Mouse (Mus musculus) MEL (cell line): Measurements from ENCODE around the gene Vsir.

Source experiments
- CTCF ChIP-seq, 3 experiments: IDR thresholded peaks in 2 of 3; conservative IDR thresholded peaks in 1 of 3; 2 replicates each; pipeline ENCODE4 v1.5.1; 2011 to 2012; ENCODE audit warnings: low read length in 3 of 3, low read depth in 2 of 3, mild to moderate bottlenecking in 2 of 3, improper control_type of control experiment in 1 of 3, inconsistent platforms in 1 of 3, mixed read lengths in 1 of 3, moderate library complexity in 1 of 3; ENCODE audit not compliant: control insufficient read depth in 1 of 3, insufficient read depth in 1 of 3, poor library complexity in 1 of 3, severe bottlenecking in 1 of 3
- EP300 ChIP-seq, 2 experiments: IDR thresholded peaks; 2 replicates each; pipeline ENCODE4 v1.6.1; 2011; ENCODE audit warnings: improper control_type of control experiment in 2 of 2, low read length in 2 of 2, low read depth in 1 of 2, mild to moderate bottlenecking in 1 of 2
- ETS1 ChIP-seq: IDR thresholded peaks from 2 replicates; pipeline ENCODE4 v1.6.1; 2012; ENCODE audit warnings: low read depth, mild to moderate bottlenecking, inconsistent platforms, low read length, improper control_type of control experiment, moderate library complexity
- GATA1 ChIP-seq: IDR thresholded peaks from 2 replicates; pipeline ENCODE4 v1.6.1; 2011; ENCODE audit warnings: low read depth, low read length, improper control_type of control experiment
- HCFC1 ChIP-seq: IDR thresholded peaks from 2 replicates; pipeline ENCODE4 v1.6.1; 2012; ENCODE audit warnings: low read depth, mild to moderate bottlenecking, inconsistent platforms, low read length, improper control_type of control experiment, moderate library complexity
- MXI1 ChIP-seq: IDR thresholded peaks from 2 replicates; pipeline ENCODE4 v1.6.1; 2011; ENCODE audit warnings: mild to moderate bottlenecking, low read depth, low read length, improper control_type of control experiment
- POLR2A ChIP-seq, 2 experiments: IDR thresholded peaks; 2 replicates each; pipeline ENCODE4 v1.6.1; 2011 to 2012; ENCODE audit warnings: low read length in 2 of 2, mild to moderate bottlenecking in 2 of 2, control low read depth in 1 of 2, improper control_type of control experiment in 1 of 2, low read depth in 1 of 2, moderate library complexity in 1 of 2; ENCODE audit not compliant: control insufficient read depth in 1 of 2, insufficient read depth in 1 of 2, poor library complexity in 1 of 2
- POLR2AphosphoS5 ChIP-seq: IDR thresholded peaks from 2 replicates; pipeline ENCODE4 v1.6.1; 2012; ENCODE audit warnings: low read depth, borderline replicate concordance, mild to moderate bottlenecking, inconsistent platforms, low read length, moderate library complexity, mixed read lengths
- TBP ChIP-seq: IDR thresholded peaks from 2 replicates; pipeline ENCODE4 v1.8.0; 2011; ENCODE audit warnings: low read depth, low read length, improper control_type of control experiment
- USF1 ChIP-seq: IDR thresholded peaks from 2 replicates; pipeline ENCODE4 v1.6.1; 2014; ENCODE audit warnings: low read depth, mild to moderate bottlenecking, inconsistent platforms, low read length, improper control_type of control experiment, moderate library complexity
- ZKSCAN1 ChIP-seq: IDR thresholded peaks from 2 replicates; pipeline ENCODE4 v1.6.1; 2012; ENCODE audit warnings: low read depth, mild to moderate bottlenecking, inconsistent platforms, low read length, improper control_type of control experiment, moderate library complexity
- ZMIZ1 ChIP-seq: IDR thresholded peaks from 2 replicates; pipeline ENCODE4 v1.6.1; 2012; ENCODE audit warnings: low read depth, mild to moderate bottlenecking, inconsistent platforms, low read length, improper control_type of control experiment, moderate library complexity
- ZNF384 ChIP-seq: IDR thresholded peaks from 2 replicates; pipeline ENCODE4 v1.6.1; 2012; ENCODE audit warnings: low read depth, mild to moderate bottlenecking, inconsistent platforms, low read length, improper control_type of control experiment

GRCm38 (mm10) chr10:60400507-60401295 is 54.0 kb downstream of the Vsir start:
- TF ChIP-seq ETS1, result no peak
- no peak for TF ChIP-seq POLR2A (IDR thresholded peaks at IDR 0.05; ENCODE audit: control insufficient read depth in 1 of 2, insufficient read depth in 1 of 2, low read depth in 1 of 2, low read length in 2 of 2, poor library complexity in 1 of 2)
- no peak for TF ChIP-seq CTCF (IDR thresholded peaks at IDR 0.05 in 2 of 3, conservative IDR thresholded peaks at IDR 0.05 in 1 of 3; ENCODE audit: control insufficient read depth in 1 of 3, insufficient read depth in 1 of 3, low read depth in 2 of 3, low read length in 3 of 3, poor library complexity in 1 of 3, severe bottlenecking in 1 of 3)
- no peak for TF ChIP-seq EP300 (IDR thresholded peaks at IDR 0.05; ENCODE audit: low read depth in 1 of 2, low read length in 2 of 2)
- no peak for TF ChIP-seq TBP
- TF ChIP-seq ZNF384, result no peak
- TF ChIP-seq USF1, result no peak
- TF ChIP-seq ZMIZ1, result no peak
- TF ChIP-seq MXI1, result no peak
- TF ChIP-seq HCFC1, result no peak
- TF ChIP-seq GATA1, result no peak
- no peak for TF ChIP-seq ZKSCAN1
- TF ChIP-seq POLR2AphosphoS5, result no peak
